Mouse (Mus musculus): ENCODE measurements at regions not wholly inside any gene's neighbourhood (a gene's known extent, or its start where the extent isn't known, plus 50 kb on each side); places are given as distances from the start of the nearest gene placed in this dataset.

DNA sequence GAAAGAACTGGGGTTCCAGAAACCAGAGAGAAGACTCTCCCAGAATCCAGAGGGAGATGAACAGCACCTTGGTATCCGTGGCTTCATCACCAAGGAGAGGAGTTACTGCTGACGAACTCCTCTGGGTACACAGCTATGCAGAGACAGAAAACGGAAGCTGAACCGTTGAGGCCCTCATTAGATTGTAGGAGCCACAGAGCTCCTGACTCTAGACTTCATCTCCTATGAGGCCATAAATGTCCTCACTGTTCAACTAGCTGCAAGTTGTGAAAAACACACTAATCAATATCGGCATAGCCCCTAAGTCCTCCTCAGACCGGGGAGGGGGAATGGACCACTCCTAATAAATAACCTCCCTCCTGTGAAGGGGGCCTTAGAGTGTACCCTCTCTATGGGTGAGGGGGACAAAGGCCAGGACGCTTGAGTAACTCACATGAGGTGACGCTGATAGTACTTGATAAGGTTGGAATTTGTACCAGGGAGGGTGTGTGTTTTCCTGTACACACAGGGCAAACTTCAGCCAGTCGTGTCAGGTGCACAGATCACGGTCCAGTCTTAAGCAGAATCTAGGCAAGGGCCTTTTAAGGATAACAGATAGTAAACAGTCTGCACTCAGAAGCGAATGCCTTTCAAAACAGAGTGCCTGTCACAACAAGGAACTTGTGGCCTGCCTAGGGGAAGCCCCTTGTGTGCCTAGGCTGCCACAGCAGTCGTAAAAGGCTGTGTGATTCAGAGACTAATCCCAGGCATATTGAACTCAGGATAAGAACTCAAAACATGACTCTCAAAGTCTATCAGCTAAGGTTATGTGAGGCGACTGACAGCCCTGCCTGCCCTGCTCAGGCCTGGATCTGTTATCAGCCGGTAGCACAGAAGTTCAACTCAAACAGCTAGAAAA, 104.2 kb downstream of the Dyrk2 start:
- TF ChIP-seq CTCF (IDR thresholded peaks at IDR 0.05; ENCODE audit: low read depth, low read length), result no peak
- TF ChIP-seq POLR2A (IDR thresholded peaks at IDR 0.05; ENCODE audit: borderline replicate concordance, low read depth, low read length), result no peak
